18 mouse cellular contexts compared by ENCODE assay signal in the genomic region with DNA sequence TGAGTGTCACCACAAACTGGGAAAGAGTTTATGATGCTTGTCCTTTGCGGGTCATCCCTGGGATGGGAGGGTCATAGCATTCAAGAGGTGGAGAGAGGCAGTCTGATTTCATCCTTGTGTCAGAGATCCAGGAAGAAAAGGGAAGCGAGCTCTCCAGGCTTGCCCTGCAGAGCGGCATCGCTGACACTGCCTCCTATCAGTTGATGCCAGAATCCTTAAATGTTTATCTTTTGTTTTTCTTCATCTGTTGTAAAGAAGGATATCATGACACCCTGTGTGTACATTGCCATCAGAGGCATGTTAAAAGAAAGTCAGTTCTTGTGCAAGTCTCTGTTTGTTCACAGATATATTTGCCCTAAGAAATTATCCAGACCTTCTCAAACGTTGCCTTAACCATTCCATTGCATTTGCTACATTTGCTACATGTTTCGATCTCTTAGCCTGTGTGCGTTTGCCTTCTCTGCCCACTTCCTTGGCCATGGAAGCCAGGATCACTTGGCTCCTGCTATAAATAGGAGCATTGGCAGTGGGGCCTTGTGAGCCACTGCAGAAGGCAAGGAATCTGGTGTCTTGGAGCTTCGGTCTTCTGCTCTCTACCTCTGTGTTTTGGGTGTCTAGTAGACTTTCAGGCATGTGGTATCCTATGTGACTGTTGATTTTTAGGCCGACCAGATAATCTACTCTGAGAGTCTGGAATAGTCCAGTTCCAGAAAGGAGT. TPM values are rescaled to one million over a fixed set of nuclear protein-coding genes. Genes with fewer than 3 reads are reported as not detected.
DNase-seq lines count a peak whose midpoint lies in the region; ATAC-seq and TF ChIP-seq lines count a peak whose summit lies in the region.
"Had no signal": no experiment of that assay in that cellular context is flagged by ENCODE, and none has a peak within 500 bp of the region (broad histone marks: within the 10 kb centered on the region; RNA-seq: fewer than 3 reads in every experiment).

No protein-coding gene starts in this region.

- peak; percentile 89 to 91 for TF ChIP-seq EP300 in MEL (IDR thresholded peaks at IDR 0.05; ENCODE audit: low read depth in 1 of 2, low read length in 2 of 2)

- peak overlapping the region; percentile 17; the same call in 1 of the 2 replicates for H3K9ac ChIP-seq in heart, embryonic 16.5 days (ENCODE audit: low read length)
- peak overlapping the region; percentile 16 for H3K9ac ChIP-seq in MEL (ENCODE audit: control insufficient read depth, low read depth, low read length, poor library complexity, severe bottlenecking)
- no peak overlapping the region for H3K9ac ChIP-seq in liver, embryonic 15.5 days
- H3K9ac ChIP-seq in kidney, embryonic 15.5 days: no peak overlapping the region
- H3K9ac ChIP-seq: forebrain, embryonic 15.5 days; lung, embryonic 14.5 days had no signal

- intact Hi-C loops in gastrocnemius, adult 2 months (cut with DNase I): loop anchor here (5.0 kb wide), 1 partner anchor 47 kb away; no protein-coding TSS in a partner anchor

- TF ChIP-seq POLR2A in MEL (IDR thresholded peaks at IDR 0.05; ENCODE audit: control insufficient read depth in 1 of 2, insufficient read depth in 1 of 2, low read depth in 1 of 2, low read length in 2 of 2, poor library complexity in 1 of 2): no peak

- peak overlapping the region; percentile 97 for H3K27ac ChIP-seq in gastrocnemius, adult 2 months
- H3K27ac ChIP-seq in heart, embryonic 16.5 days (ENCODE audit: low read length): peak overlapping the region; percentile 0; the same call in 1 of the 2 replicates
- H3K27ac ChIP-seq in MEL (ENCODE audit: control insufficient read depth, low read depth, low read length): peak overlapping the region; percentile 73
- peak overlapping the region; percentile 38; the same call in 1 of the 2 replicates for H3K27ac ChIP-seq in liver, embryonic 15.5 days (replicated peaks)
- no peak overlapping the region for H3K27ac ChIP-seq in kidney, embryonic 15.5 days
- H3K27ac ChIP-seq: forebrain, embryonic 15.5 days had no signal

- no peak for TF ChIP-seq RAD21 in MEL (IDR thresholded peaks at IDR 0.05; ENCODE audit: low read depth, low read length)

- peak overlapping the region; percentile 94 for H3K4me3 ChIP-seq in gastrocnemius, adult 2 months
- H3K4me3 ChIP-seq in heart, embryonic 16.5 days (ENCODE audit: low read length): no peak overlapping the region
- no peak overlapping the region for H3K4me3 ChIP-seq in MEL (ENCODE audit: control insufficient read depth in 1 of 2, insufficient read depth in 1 of 2, low read depth in 2 of 2, low read length in 2 of 2)
- 0 out of 2 replicates have a peak overlapping the region, but pooled peaks have one; percentile 2 for H3K4me3 ChIP-seq in liver, embryonic 15.5 days (replicated peaks)
- no peak overlapping the region for H3K4me3 ChIP-seq in kidney, embryonic 15.5 days (replicated peaks)

- H3K79me2 ChIP-seq in MEL (ENCODE audit: control insufficient read depth, insufficient read depth, low read length, poor library complexity): peaks cover 22% of the 10 kb centered on the region

- DNase-seq in gastrocnemius, adult 2 months: peak; percentile 61
- no peak for DNase-seq in gastrocnemius, postnatal 4 days (ENCODE audit: low spot score in 2 of 2)
- DNase-seq in heart, adult 9 months (ENCODE audit: low spot score in 2 of 2): no peak
- DNase-seq in MEL (ENCODE audit: low read depth, low spot score): peak; percentile 68
- no peak for DNase-seq in adrenal gland, postnatal 10 days
- DNase-seq: adrenal gland, postnatal 14 days; cerebellum, adult 11-12 months; cerebellum, postnatal 25 days; left cerebral cortex, postnatal 4 days; lung, embryonic 14.5 days; lung, postnatal 4 days; right cerebral cortex, adult 18-20 months had no signal

- WGBS in heart, embryonic 16.5 days: 71% methylated on average over 9 of the region's 9 CpGs
- WGBS in liver, embryonic 15.5 days (ENCODE audit: insufficient replicate concordance): 67% methylated on average over 9 of the region's 9 CpGs
- 83% methylated on average over 9 of the region's 9 CpGs for WGBS in kidney, embryonic 15.5 days

- H3K36me3 ChIP-seq in heart, embryonic 16.5 days (ENCODE audit: control insufficient read depth, insufficient read depth): no peaks in the 10 kb centered on the region; the same call in 1 of the 2 replicates
- H3K36me3 ChIP-seq in MEL (ENCODE audit: control insufficient read depth in 1 of 2, insufficient read depth in 2 of 2, low read length in 2 of 2): peaks cover 0 to 30% of the 10 kb centered on the region in 2 experiments; a peak in 2 of 4 replicates
- H3K36me3 ChIP-seq in liver, embryonic 15.5 days (replicated peaks): peaks cover 16% of the 10 kb centered on the region
- H3K36me3 ChIP-seq in kidney, embryonic 15.5 days: peaks cover 17% of the 10 kb centered on the region

- H3K27me3 ChIP-seq in heart, embryonic 16.5 days (ENCODE audit: control insufficient read depth, insufficient read depth, low read length): no peaks in the 10 kb centered on the region
- H3K27me3 ChIP-seq in MEL (ENCODE audit: control insufficient read depth in 1 of 2, insufficient read depth in 2 of 2, low read length in 2 of 2): no peaks in the 10 kb centered on the region
- no peaks in the 10 kb centered on the region for H3K27me3 ChIP-seq in liver, embryonic 15.5 days
- no peaks in the 10 kb centered on the region for H3K27me3 ChIP-seq in kidney, embryonic 15.5 days
- H3K27me3 ChIP-seq: forebrain, embryonic 15.5 days had no signal

- no peak for TF ChIP-seq CTCF in gastrocnemius, adult 2 months (IDR thresholded peaks at IDR 0.05)
- no peak for TF ChIP-seq CTCF in MEL (IDR thresholded peaks at IDR 0.05 in 2 of 3, conservative IDR thresholded peaks at IDR 0.05 in 1 of 3; ENCODE audit: control insufficient read depth in 1 of 3, insufficient read depth in 1 of 3, low read depth in 2 of 3, low read length in 3 of 3, poor library complexity in 1 of 3, severe bottlenecking in 1 of 3)

- H3K4me1 ChIP-seq in heart, embryonic 16.5 days (ENCODE audit: control insufficient read depth, insufficient read depth, low read length): peaks cover 44% of the 10 kb centered on the region
- peaks cover 22 to 26% of the 10 kb centered on the region in 2 experiments for H3K4me1 ChIP-seq in MEL (ENCODE audit: control insufficient read depth in 1 of 2, insufficient read depth in 2 of 2, low read length in 2 of 2)
- peaks cover 52% of the 10 kb centered on the region for H3K4me1 ChIP-seq in liver, embryonic 15.5 days (replicated peaks)
- H3K4me1 ChIP-seq in kidney, embryonic 15.5 days: peaks cover 48% of the 10 kb centered on the region

- H3K9me3 ChIP-seq in heart, embryonic 16.5 days (replicated peaks; ENCODE audit: control insufficient read depth, low read length): no peaks in the 10 kb centered on the region
- H3K9me3 ChIP-seq in MEL (replicated peaks; ENCODE audit: insufficient read depth, low read length): no peaks in the 10 kb centered on the region
- no peaks in the 10 kb centered on the region for H3K9me3 ChIP-seq in liver, embryonic 15.5 days (replicated peaks)
- no peaks in the 10 kb centered on the region for H3K9me3 ChIP-seq in kidney, embryonic 15.5 days (replicated peaks)
- H3K9me3 ChIP-seq: forebrain, embryonic 15.5 days had no signal

- ATAC-seq in heart, embryonic 16.5 days (replicated peaks; ENCODE audit: extremely low read depth, insufficient read depth, low FRiP score): no peak
- no peak for ATAC-seq in liver, embryonic 15.5 days (ENCODE audit: insufficient read depth)
- ATAC-seq in kidney, embryonic 15.5 days (replicated peaks; ENCODE audit: low FRiP score): no peak
- ATAC-seq: forebrain, embryonic 15.5 days; intestine, embryonic 16.5 days had no signal

- H3K4me2 ChIP-seq in heart, embryonic 16.5 days (ENCODE audit: low read depth, low read length): no peak overlapping the region
- H3K4me2 ChIP-seq in liver, embryonic 15.5 days: peak overlapping the region; percentile 95
- H3K4me2 ChIP-seq in kidney, embryonic 15.5 days: no peak overlapping the region
- H3K4me2 ChIP-seq: lung, embryonic 14.5 days; midbrain, embryonic 11.5 days had no signal

RNA-seq across cellular contexts. Expression of gene Tmem127, which starts 2.7 kb away (rescaled TPM):
- total RNA-seq in gastrocnemius, adult 2 months (2021): 10 to 100 TPM; 21.6 to 24.3 TPM
- 10 to 100 TPM; 47.9 to 48.5 TPM for total RNA-seq in gastrocnemius, postnatal 4 days (2021)
- 20.3 and 23.4 TPM in 2 replicates for polyA plus RNA-seq in heart, embryonic 16.5 days (2015; fragmentation: Nextera tagmentation; extraction: Ambion mirVana)
- total RNA-seq in MEL (2012; rRNA removed): 8.3 and 10.3 TPM in 2 replicates
- 10 to 100 TPM in 1 of 2 experiments, not detected in 1; 16.6 TPM for polyA plus RNA-seq in MEL (2012; ENCODE audit: insufficient read depth in 1 of 2, insufficient read length in 2 of 2, low read depth in 1 of 2, low replicate concordance in 2 of 2, missing spikeins in 1 of 2)
- polyA plus RNA-seq in liver, embryonic 15.5 days (2015; fragmentation: Nextera tagmentation; extraction: Ambion mirVana): 12.1 and 12.2 TPM in 2 replicates
- 29.0 and 29.3 TPM in 2 replicates for polyA plus RNA-seq in kidney, embryonic 15.5 days (2015; fragmentation: Nextera tagmentation; extraction: Ambion mirVana)
- total RNA-seq in adrenal gland, postnatal 10 days (2021): 10 to 100 TPM; 55.4 to 56.4 TPM

RNA-seq across cellular contexts. Expression of gene Ciao1, which starts 2.8 kb away (rescaled TPM):
- 10 to 100 TPM; 48.4 to 53.4 TPM for total RNA-seq in gastrocnemius, adult 2 months (2021)
- total RNA-seq in gastrocnemius, postnatal 4 days (2021): 10 to 100 TPM; 51.0 to 55.2 TPM
- 59.6 and 68.9 TPM in 2 replicates for polyA plus RNA-seq in heart, embryonic 16.5 days (2015; fragmentation: Nextera tagmentation; extraction: Ambion mirVana)
- 77.8 and 86.3 TPM in 2 replicates for total RNA-seq in MEL (2012; rRNA removed)
- polyA plus RNA-seq in MEL (2012; ENCODE audit: insufficient read depth in 1 of 2, insufficient read length in 2 of 2, low read depth in 1 of 2, low replicate concordance in 2 of 2, missing spikeins in 1 of 2): 10 to 100 TPM in 1 of 2 experiments, not detected in 1; 83.8 TPM
- 39.9 and 40.7 TPM in 2 replicates for polyA plus RNA-seq in liver, embryonic 15.5 days (2015; fragmentation: Nextera tagmentation; extraction: Ambion mirVana)
- polyA plus RNA-seq in kidney, embryonic 15.5 days (2015; fragmentation: Nextera tagmentation; extraction: Ambion mirVana): 66.8 and 70.8 TPM in 2 replicates
- 10 to 100 TPM; 85.9 to 93.7 TPM for total RNA-seq in adrenal gland, postnatal 10 days (2021)

RNA-seq across cellular contexts. Expression of gene Stard7, which starts 19.6 kb away (rescaled TPM):
- total RNA-seq in gastrocnemius, adult 2 months (2021): 100 to 1,000 TPM in 1 of 2 experiments, 10 to 100 TPM in 1; 88.9 to 152 TPM
- total RNA-seq in gastrocnemius, postnatal 4 days (2021): 100 to 1,000 TPM; 108 to 129 TPM
- 113 and 115 TPM in 2 replicates for polyA plus RNA-seq in heart, embryonic 16.5 days (2015; fragmentation: Nextera tagmentation; extraction: Ambion mirVana)
- 87.9 and 88.0 TPM in 2 replicates for total RNA-seq in MEL (2012; rRNA removed)
- polyA plus RNA-seq in MEL (2012; ENCODE audit: insufficient read depth in 1 of 2, insufficient read length in 2 of 2, low read depth in 1 of 2, low replicate concordance in 2 of 2, missing spikeins in 1 of 2): 100 to 1,000 TPM in 1 of 2 experiments, 10 to 100 TPM in 1; 87.7 to 134 TPM
- 37.5 and 40.0 TPM in 2 replicates for polyA plus RNA-seq in liver, embryonic 15.5 days (2015; fragmentation: Nextera tagmentation; extraction: Ambion mirVana)
- polyA plus RNA-seq in kidney, embryonic 15.5 days (2015; fragmentation: Nextera tagmentation; extraction: Ambion mirVana): 76.7 and 78.0 TPM in 2 replicates
- 100 to 1,000 TPM; 143 to 175 TPM for total RNA-seq in adrenal gland, postnatal 10 days (2021)

RNA-seq across cellular contexts. Expression of gene Snrnp200, which starts 42.3 kb away (rescaled TPM):
- total RNA-seq in gastrocnemius, adult 2 months (2021): 10 to 100 TPM; 46.2 to 46.8 TPM
- total RNA-seq in gastrocnemius, postnatal 4 days (2021): 10 to 100 TPM; 65.2 to 65.8 TPM
- 40.4 and 41.7 TPM in 2 replicates for polyA plus RNA-seq in heart, embryonic 16.5 days (2015; fragmentation: Nextera tagmentation; extraction: Ambion mirVana)
- total RNA-seq in MEL (2012; rRNA removed): 114 and 122 TPM in 2 replicates
- 100 to 1,000 TPM in 1 of 2 experiments, 10 to 100 TPM in 1; 67.5 to 137 TPM for polyA plus RNA-seq in MEL (2012; ENCODE audit: insufficient read depth in 1 of 2, insufficient read length in 2 of 2, low read depth in 1 of 2, low replicate concordance in 2 of 2, missing spikeins in 1 of 2)
- polyA plus RNA-seq in liver, embryonic 15.5 days (2015; fragmentation: Nextera tagmentation; extraction: Ambion mirVana): 23.3 and 29.1 TPM in 2 replicates
- 53.7 and 64.1 TPM in 2 replicates for polyA plus RNA-seq in kidney, embryonic 15.5 days (2015; fragmentation: Nextera tagmentation; extraction: Ambion mirVana)
- 10 to 100 TPM; 58.9 to 70.8 TPM for total RNA-seq in adrenal gland, postnatal 10 days (2021)

RNA-seq across cellular contexts. Expression of gene 1810024B03Rik, which starts 42.4 kb away (rescaled TPM):
- under 1 TPM; 0.31 to 0.69 TPM for total RNA-seq in gastrocnemius, adult 2 months (2021)
- total RNA-seq in gastrocnemius, postnatal 4 days (2021): 1 to 10 TPM in 1 of 2 experiments, under 1 TPM in 1; 0.67 to 1.2 TPM
- polyA plus RNA-seq in heart, embryonic 16.5 days (2015; fragmentation: Nextera tagmentation; extraction: Ambion mirVana): 0.93 and 1.2 TPM in 2 replicates
- total RNA-seq in MEL (2012; rRNA removed): 1.2 and 1.5 TPM in 2 replicates
- 1 to 10 TPM in 1 of 2 experiments, not detected in 1; 1.9 TPM for polyA plus RNA-seq in MEL (2012; ENCODE audit: insufficient read depth in 1 of 2, insufficient read length in 2 of 2, low read depth in 1 of 2, low replicate concordance in 2 of 2, missing spikeins in 1 of 2)
- polyA plus RNA-seq in liver, embryonic 15.5 days (2015; fragmentation: Nextera tagmentation; extraction: Ambion mirVana): 0.58 and 0.76 TPM in 2 replicates
- polyA plus RNA-seq in kidney, embryonic 15.5 days (2015; fragmentation: Nextera tagmentation; extraction: Ambion mirVana): 2.0 and 2.7 TPM in 2 replicates
- 1 to 10 TPM; 1.3 to 1.8 TPM for total RNA-seq in adrenal gland, postnatal 10 days (2021)

Comparison
In these comparisons a context has a peak if more than half of its experiments do, and no peak if none do; other contexts are left out.
1. DNase-seq: peak in gastrocnemius, adult 2 months (single experiment) and MEL (single experiment); none in gastrocnemius, postnatal 4 days (0 of 2), heart, adult 9 months (0 of 2) and adrenal gland, postnatal 10 days (single experiment).
2. H3K4me3 ChIP-seq: peak in gastrocnemius, adult 2 months (single experiment) and liver, embryonic 15.5 days (single experiment); none in heart, embryonic 16.5 days (single experiment), MEL (0 of 2) and kidney, embryonic 15.5 days (single experiment).
3. H3K9ac ChIP-seq: peak in heart, embryonic 16.5 days (single experiment) and MEL (single experiment); none in liver, embryonic 15.5 days (single experiment) and kidney, embryonic 15.5 days (single experiment).